Mouse (Mus musculus) skeletal muscle tissue, adult 2 months (tissue): ENCODE results near the gene Tubgcp6.

Source experiments
- DNase-seq: peaks from one replicate; pipeline ENCODE4 v3.0.0-alpha.2; 2012; ENCODE audit warnings: low read depth, low spot score

Tubgcp6 gene

DNA sequence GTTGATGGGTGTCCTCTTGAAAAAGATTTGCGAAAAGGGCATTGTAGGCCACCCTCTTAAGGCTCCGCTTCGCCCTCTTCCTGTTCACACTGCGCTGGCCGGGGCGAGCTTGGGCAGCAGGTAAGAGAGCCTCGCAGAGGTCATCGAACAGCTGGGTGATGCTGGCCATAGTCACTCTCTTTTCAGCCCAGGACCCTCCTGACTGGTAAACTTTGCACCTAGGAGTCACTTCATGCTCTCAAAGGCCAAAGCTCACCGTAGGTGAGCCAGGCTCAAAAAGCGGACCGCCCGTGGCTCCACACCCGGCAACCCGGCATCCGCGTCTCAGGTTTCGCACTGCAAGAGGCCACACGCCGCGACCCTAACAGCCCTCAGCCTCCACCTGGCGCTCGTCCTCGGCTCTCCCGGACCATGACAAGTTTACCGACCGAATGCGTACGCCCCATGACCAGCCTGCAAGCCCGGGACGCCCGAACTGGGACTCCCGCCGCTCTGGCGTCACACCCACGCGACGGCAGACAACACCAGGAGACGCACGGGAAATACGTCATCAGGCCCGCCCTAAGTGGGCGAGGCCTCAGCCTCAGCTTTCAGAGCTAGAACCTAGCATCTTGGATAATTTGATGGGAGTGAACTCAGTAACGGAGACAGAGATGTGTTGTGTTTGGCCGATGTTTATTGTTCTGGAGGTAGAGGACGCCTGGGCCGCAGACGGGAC lies at the start of gene Tubgcp6:
Gene Tubgcp6, minus strand, starts transcription at position 464 of the 718 bp plus-strand sequence.
- DNase-seq, result peak; percentile 92

DNA sequence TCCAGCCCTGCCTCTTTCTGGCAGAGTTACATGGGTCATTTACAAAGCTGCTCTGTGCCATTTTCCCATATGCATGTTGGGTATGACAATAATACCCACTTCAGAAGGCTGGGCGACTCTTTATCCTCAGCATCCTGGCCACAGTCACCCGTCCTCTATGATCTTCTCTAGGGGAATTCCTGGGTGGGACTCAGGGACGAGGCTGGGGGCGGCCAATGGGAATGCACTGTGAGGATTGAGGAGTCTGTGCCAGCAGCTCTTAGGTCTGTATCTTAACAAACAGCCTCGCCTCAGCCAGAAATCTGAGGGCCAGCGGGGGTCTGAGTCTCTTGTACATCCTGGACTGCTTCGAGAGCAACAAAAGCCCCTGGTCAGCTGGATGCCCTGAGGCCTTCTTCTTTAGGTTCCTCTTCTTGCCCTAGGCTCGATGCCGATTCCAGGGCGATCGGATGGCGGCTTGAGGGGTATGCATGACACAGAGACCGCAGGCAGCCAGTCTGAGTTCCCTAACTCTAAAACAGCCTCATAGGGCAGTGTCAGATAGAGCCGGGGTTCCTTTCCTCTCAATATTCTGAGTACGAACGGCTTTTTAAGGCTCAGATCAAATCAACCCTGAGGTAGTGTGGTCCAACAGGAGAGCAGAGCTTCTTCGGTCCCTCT lies 49.5 kb upstream of the Tubgcp6 start:
- no peak for DNase-seq

DNA sequence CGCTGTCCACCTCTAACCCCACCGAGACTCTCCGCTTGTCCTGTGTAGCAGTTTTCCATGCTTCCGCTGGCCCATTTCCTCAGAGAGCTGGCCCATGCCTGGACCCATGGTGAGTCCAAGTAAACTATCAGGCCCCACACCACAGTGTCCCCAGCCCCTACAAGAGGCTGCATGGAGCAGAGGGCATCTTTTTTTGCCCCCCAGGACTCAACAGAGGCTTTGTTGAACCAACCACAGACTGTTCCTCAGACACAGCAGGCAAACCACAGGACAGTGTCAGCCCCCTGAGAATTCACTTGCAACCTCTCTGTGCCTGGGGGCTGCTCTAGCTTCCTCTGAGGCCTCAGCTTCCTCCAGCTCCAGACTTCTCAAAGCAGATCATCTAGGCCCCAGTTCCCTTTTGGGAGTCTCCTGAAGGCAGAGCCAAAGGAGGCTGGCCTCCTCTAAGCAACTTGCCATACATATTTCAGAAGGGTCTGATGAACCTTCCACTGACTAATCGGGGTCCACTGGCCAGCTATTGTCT lies 48.7 kb upstream of the Tubgcp6 start:
- DNase-seq, result no peak

- DNase-seq, result peak; percentile 42
These were observed 47.2 kb upstream of the Tubgcp6 start for GRCm38 (mm10) chr15:89170102-89170501.

DNA sequence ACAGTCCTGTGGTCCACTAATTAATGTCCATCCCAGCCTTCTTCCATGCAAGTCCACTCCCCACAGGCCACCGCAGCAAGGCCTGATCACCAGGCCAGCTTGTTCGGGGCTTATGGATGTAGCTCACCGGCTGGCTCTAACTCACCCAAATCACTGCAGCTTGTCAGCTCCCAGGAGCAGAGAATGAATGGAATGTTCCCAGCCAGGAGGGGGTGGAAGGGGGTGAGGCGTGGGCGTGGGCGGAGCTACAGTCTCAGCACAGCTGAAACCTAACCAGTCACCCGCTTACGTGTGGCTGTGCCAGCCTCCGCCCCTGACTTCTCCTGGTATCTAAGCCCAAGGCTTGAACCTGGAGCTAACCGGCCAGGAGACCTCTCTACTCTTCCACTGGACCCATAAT lies 46.5 kb upstream of the Tubgcp6 start:
- peak; percentile 57 for DNase-seq

DNA sequence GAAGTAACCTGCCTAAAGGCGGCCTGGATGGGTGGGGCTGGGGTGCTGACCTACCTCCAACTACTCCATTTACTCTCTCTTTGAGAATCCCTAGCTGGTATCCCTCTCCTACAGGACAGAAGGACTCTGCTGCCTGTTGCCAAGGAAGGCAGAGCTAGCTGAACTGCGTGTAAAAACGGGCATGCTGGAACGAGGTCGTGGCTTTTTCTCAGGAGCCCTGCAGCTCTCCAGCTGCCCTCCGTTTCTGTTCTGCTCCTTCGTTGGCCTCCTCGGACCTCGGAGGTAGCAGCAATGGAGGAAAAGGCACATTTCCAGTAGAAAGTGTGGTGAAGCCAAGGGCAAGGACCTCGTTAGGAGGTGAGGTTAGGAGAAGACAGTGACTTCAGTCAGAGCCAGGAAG lies 46.0 kb upstream of the Tubgcp6 start:
- DNase-seq, result no peak

DNA sequence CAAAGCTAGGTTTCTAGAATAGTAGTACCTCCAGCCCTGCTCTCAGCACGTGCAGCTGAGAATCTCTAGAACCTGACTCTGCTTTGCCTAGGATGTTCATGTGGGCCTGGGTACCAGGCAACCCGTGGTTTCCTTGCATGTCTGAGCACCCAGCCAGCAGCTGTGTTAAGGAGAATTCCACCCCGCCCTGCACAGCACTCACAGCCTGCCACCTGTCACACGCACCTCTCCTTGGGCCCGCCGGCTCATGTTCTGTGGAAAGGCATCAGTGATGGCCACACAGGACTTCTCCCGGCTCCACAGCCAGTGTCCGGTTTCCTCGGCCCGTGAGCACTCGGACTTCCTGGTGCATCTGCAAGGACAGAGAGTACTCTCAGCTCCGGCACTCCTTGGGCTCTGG lies 42.6 kb upstream of the Tubgcp6 start:
- DNase-seq, result no peak

- no peak for DNase-seq
These were observed 38.5 kb upstream of the Tubgcp6 start for GRCm38 (mm10) chr15:89161397-89161796.

- DNase-seq, result no peak
These were observed 35.6 kb upstream of the Tubgcp6 start for GRCm38 (mm10) chr15:89158516-89158915.

DNA sequence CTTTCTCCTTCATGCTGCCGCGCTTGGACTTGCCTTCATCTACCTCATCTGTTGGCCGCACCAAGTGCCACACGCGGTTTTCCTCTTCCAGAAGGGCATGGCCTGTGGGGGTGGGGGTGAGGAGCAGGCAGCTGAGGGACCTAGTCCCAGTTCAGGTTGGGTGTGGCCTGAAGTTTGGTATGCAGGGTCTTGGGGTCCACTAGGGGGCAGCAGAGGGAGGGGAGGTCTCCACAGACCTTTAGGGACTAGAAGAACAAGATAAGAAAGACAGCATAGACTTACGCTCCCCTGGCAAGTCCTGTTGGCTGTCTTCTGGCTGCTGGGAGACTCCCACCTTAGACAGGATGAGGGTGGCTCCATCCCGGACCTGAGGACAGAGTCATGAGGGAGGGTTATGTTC lies 35.0 kb upstream of the Tubgcp6 start:
- peak; percentile 80 for DNase-seq

- no peak for DNase-seq
These were observed 29.4 kb upstream of the Tubgcp6 start for GRCm38 (mm10) chr15:89152312-89152711.

DNA sequence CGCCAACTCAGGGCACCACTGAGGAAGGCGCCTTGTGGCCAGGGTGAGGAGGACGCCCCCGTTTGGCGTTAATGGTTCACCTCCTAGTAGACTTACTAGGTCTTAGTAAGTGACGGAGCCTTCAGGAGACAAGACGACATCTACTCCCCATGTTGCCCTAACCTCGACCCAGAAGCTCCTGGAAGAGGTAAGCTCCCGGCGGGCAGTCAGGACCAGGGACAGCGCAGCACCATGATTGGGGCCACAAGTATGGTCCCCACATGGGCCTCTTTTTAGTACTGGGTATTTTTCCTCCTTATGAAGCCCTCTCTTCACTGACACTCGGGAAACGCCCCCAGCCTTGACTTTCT lies 27.1 kb upstream of the Tubgcp6 start:
- no peak for DNase-seq

GRCm38 (mm10) chr15:89149271-89150040 lies 26.5 kb upstream of the Tubgcp6 start, which contains the start of gene Mapk11:
TSS of gene Mapk11 (minus strand) at chr15:89149628.
- DNase-seq, result no peak

GRCm38 (mm10) chr15:89148496-89149270 lies 25.8 kb upstream of the Tubgcp6 start:
- DNase-seq, result no peak

- DNase-seq, result no peak
These were observed 25.0 kb upstream of the Tubgcp6 start for GRCm38 (mm10) chr15:89147895-89148294.

GRCm38 (mm10) chr15:89147456-89147855 lies 24.5 kb upstream of the Tubgcp6 start:
- no peak for DNase-seq

DNA sequence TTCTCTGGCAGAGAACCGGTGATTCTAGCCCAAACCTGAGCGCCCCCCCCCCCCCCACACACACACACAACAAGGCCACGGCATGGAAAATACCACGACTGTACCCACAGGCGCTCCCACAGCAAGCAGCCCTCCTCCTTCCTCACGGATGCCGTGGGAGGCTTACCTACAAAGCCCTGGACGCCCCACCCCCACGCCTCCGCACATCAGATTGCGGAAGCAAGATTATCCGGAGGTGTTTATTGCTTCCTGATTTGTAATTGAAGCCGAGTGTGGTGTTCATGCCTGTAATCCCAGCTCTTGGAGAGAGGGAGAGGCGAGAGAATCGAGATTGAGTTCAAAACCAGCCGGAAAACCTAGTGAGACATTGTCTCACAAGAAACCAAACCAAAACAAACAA lies 24.1 kb upstream of the Tubgcp6 start:
- no peak for DNase-seq

DNA sequence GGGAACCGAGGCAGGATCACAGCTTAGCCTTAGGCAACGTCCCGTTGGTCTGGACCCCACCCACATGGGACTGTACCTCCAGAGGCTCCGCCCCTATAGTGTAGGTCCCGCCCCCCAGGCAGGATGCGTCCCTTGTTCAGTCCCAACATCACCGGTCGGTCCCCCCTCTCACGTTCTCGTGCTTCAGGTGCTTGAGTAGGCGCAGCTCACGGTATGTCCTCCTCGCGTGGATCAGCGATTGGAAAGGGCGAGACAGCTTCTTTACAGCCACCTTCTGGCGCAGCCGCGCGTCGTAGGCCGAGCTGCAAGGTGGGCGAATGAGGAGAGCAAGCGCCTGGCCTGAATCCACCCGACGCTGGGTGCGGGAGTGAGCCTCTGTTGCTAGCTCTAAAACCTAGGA lies 23.6 kb upstream of the Tubgcp6 start:
- no peak for DNase-seq

DNA sequence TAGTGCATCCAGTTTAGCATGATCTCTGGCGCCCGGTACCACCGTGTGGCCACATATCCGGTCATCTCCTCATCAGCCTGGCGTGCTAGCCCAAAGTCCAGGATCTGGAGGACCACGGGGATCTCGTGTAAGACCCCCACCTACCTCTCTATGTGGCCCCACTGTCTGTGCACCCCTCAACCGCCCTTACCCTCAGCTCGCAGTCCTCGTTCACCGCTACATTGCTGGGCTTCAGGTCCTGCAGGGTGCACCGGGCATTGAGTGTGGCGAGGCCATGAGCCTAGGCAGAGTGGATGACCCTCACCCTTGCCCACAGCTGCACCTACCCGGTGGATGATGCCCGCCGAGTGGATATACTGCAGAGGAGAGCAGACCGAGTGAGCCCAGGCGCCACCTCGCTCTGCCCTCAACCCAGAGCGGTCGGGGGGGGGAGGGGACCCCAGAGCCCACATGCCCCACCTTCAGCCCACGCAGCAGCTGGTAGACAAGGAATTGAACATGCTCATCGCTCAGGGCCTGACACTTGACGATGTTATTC lies 23.0 kb upstream of the Tubgcp6 start:
- DNase-seq, result no peak

DNA sequence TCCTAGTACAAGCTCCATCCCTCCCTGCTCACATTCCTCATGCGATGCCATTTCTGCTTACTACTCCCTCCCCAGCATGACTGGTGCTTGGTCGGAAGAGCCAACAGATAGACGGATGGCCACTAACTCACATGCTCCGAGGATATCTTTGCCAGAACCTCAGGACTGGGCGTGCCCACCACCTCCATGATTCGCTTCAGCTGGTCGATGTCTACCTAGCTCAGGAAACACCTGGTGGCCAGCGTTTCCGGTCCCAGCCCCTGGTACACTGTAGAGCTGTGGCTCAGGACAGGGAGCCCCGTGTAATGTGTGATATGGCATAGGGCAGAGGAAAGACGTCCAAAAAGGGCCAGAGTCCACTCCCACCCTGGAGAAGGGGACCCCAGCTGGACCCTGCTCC lies 22.1 kb upstream of the Tubgcp6 start:
- DNase-seq, result no peak

DNA sequence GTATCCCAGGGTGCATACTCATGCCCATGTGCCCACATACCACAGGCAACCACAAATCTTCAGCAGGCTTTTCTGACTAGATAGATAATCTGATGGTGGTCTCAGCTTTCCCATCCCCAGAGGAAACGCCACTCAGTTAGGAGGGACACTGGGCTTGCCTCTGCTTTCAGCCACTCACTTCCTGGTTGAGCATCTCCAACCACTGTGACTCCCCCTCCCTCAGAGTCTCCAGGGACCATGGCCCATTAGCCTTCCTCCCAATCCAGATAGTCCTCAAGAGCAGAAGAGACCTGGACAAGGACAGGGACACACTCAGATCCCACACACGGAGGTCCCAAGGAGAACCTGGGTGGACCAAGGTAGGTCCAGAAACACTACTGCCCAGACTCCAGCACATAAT lies 20.2 kb upstream of the Tubgcp6 start:
- DNase-seq, result no peak
